Mouse (Mus musculus) spleen, postnatal 14 days (tissue): ENCODE data around the gene Hmgcll1.
"Not testable (repeated sequence)": the region's sequence is repeated elsewhere in the genome, so short reads cannot be mapped to it uniquely, and the experiment has no call there.

Experiments used
- DNase-seq, 2 experiments: peaks; one replicate each; pipeline ENCODE4 v3.0.0; 2021 to 2022; ENCODE audit warnings: low spot score in 2 of 2

Hmgcll1 gene

GRCm38 (mm10) chr9:76060935-76061334, 46.3 kb downstream of the Hmgcll1 start:
- DNase-seq: no peak

GRCm38 (mm10) chr9:76061492-76061891, 46.8 kb downstream of the Hmgcll1 start:
- no peak for DNase-seq

- DNase-seq: no peak
These were observed 49.5 kb downstream of the Hmgcll1 start for GRCm38 (mm10) chr9:76064164-76064563.

GRCm38 (mm10) chr9:76091561-76091960, 76.9 kb downstream of the Hmgcll1 start:
- DNase-seq: no peak

- DNase-seq: no peak
These were observed 82.6 kb downstream of the Hmgcll1 start for GRCm38 (mm10) chr9:76097221-76097620.

GRCm38 (mm10) chr9:76099981-76100380, 85.3 kb downstream of the Hmgcll1 start:
- DNase-seq: no peak

GRCm38 (mm10) chr9:76104416-76104815, 89.8 kb downstream of the Hmgcll1 start:
- not testable (repeated sequence) for DNase-seq

GRCm38 (mm10) chr9:76104846-76105245, 90.2 kb downstream of the Hmgcll1 start:
- DNase-seq: no peak

- DNase-seq: peak in 1 of 2 experiments; percentile 2
These were observed 108.2 kb downstream of the Hmgcll1 start for GRCm38 (mm10) chr9:76122888-76123287.

- no peak for DNase-seq
These were observed 109.6 kb downstream of the Hmgcll1 start for GRCm38 (mm10) chr9:76124249-76124648.

GRCm38 (mm10) chr9:76129353-76129752, 114.7 kb downstream of the Hmgcll1 start:
- no peak for DNase-seq

GRCm38 (mm10) chr9:76134042-76134441, 119.4 kb downstream of the Hmgcll1 start:
- no peak for DNase-seq

- no peak for DNase-seq
These were observed 123.9 kb downstream of the Hmgcll1 start for GRCm38 (mm10) chr9:76138378-76139109.

- DNase-seq: no peak
These were observed 130.9 kb downstream of the Hmgcll1 start for GRCm38 (mm10) chr9:76145593-76145992.

GRCm38 (mm10) chr9:76162446-76162845, 147.8 kb downstream of the Hmgcll1 start:
- no peak for DNase-seq

GRCm38 (mm10) chr9:76168355-76168754, 153.7 kb downstream of the Hmgcll1 start:
- DNase-seq: no peak

GRCm38 (mm10) chr9:76172686-76173295, 158.1 kb downstream of the Hmgcll1 start:
- no peak for DNase-seq

GRCm38 (mm10) chr9:76179221-76179620, 164.6 kb downstream of the Hmgcll1 start:
- no peak for DNase-seq
